Mouse (Mus musculus): ENCODE results near the gene Obscn. TPM values are rescaled to one million over a fixed set of nuclear protein-coding genes. Genes with fewer than 3 reads are reported as not detected.

Obscn gene
- polyA plus RNA-seq, 1 experiment = not detected

GRCm38 (mm10) chr11:59134373-59134997 is 1.7 kb downstream of the Obscn start:
- WGBS = 4% methylated on average over 34 of the region's 35 CpGs
- Histone ChIP-seq H3K27ac (ENCODE audit: insufficient read depth, low read depth, low read length) (no peak overlapping the region), H3K4me1 (ENCODE audit: control insufficient read depth, insufficient read depth, low read length) (peaks cover 14% of the 10 kb centered on the region), H3K4me3 (ENCODE audit: insufficient read depth, low read depth, low read length) (no peak overlapping the region)
- no peak for TF ChIP-seq CTCF (IDR thresholded peaks at IDR 0.05; ENCODE audit: insufficient read depth, low read depth, low read length)
- no peak for TF ChIP-seq POLR2A (IDR thresholded peaks at IDR 0.05; ENCODE audit: insufficient read depth, low read depth, low read length)

- WGBS = 72% methylated on average over 3 of the region's 3 CpGs
- no peak for TF ChIP-seq POLR2A (IDR thresholded peaks at IDR 0.05; ENCODE audit: insufficient read depth, low read depth, low read length)
- no peak for TF ChIP-seq CTCF (IDR thresholded peaks at IDR 0.05; ENCODE audit: insufficient read depth, low read depth, low read length)
- H3K4me1 ChIP-seq (ENCODE audit: control insufficient read depth, insufficient read depth, low read length) = peaks cover 14% of the 10 kb centered on the region
These were observed 4.1 kb downstream of the Obscn start for GRCm38 (mm10) chr11:59132065-59132464.

GRCm38 (mm10) chr11:59131348-59131919 is 4.8 kb downstream of the Obscn start:
- no peak for TF ChIP-seq CTCF (IDR thresholded peaks at IDR 0.05; ENCODE audit: insufficient read depth, low read depth, low read length)
- Histone ChIP-seq H3K4me3 (ENCODE audit: insufficient read depth, low read depth, low read length) (no peak overlapping the region), H3K27ac (ENCODE audit: insufficient read depth, low read depth, low read length) (no peak overlapping the region), H3K4me1 (ENCODE audit: control insufficient read depth, insufficient read depth, low read length) (peaks cover 14% of the 10 kb centered on the region)
- WGBS = 74% methylated on average over 18 of the region's 18 CpGs

More at GRCm38 (mm10) chr11:59132065-59132464, 4.1 kb downstream of the Obscn start:
- H3K27ac ChIP-seq (ENCODE audit: insufficient read depth, low read depth, low read length) = no peak overlapping the region
- H3K4me3 ChIP-seq (ENCODE audit: insufficient read depth, low read depth, low read length) = no peak overlapping the region

GRCm38 (mm10) chr11:59130782-59131181 is 5.4 kb downstream of the Obscn start:
- Histone ChIP-seq H3K4me3 (ENCODE audit: insufficient read depth, low read depth, low read length) (no peak overlapping the region), H3K4me1 (ENCODE audit: control insufficient read depth, insufficient read depth, low read length) (peaks cover 12% of the 10 kb centered on the region), H3K27ac (ENCODE audit: insufficient read depth, low read depth, low read length) (no peak overlapping the region)
- WGBS = 89% methylated on average over 9 of the region's 9 CpGs
- TF ChIP-seq CTCF (IDR thresholded peaks at IDR 0.05; ENCODE audit: insufficient read depth, low read depth, low read length) = no peak

- Histone ChIP-seq H3K27ac (ENCODE audit: insufficient read depth, low read depth, low read length) (no peak overlapping the region), H3K4me1 (ENCODE audit: control insufficient read depth, insufficient read depth, low read length) (no peaks in the 10 kb centered on the region), H3K4me3 (ENCODE audit: insufficient read depth, low read depth, low read length) (no peak overlapping the region)
- 91% methylated on average over 5 of the region's 5 CpGs for WGBS
- no peak for TF ChIP-seq POLR2A (IDR thresholded peaks at IDR 0.05; ENCODE audit: insufficient read depth, low read depth, low read length)
- no peak for TF ChIP-seq CTCF (IDR thresholded peaks at IDR 0.05; ENCODE audit: insufficient read depth, low read depth, low read length)
These were observed 30.3 kb downstream of the Obscn start for GRCm38 (mm10) chr11:59105945-59106344.

GRCm38 (mm10) chr11:59102324-59102723 is 33.9 kb downstream of the Obscn start:
- 61% methylated on average over 3 of the region's 3 CpGs for WGBS
- no peak overlapping the region for H3K4me3 ChIP-seq (ENCODE audit: insufficient read depth, low read depth, low read length)
- no peaks in the 10 kb centered on the region for H3K4me1 ChIP-seq (ENCODE audit: control insufficient read depth, insufficient read depth, low read length)
- TF ChIP-seq CTCF (IDR thresholded peaks at IDR 0.05; ENCODE audit: insufficient read depth, low read depth, low read length) (no peak), POLR2A (IDR thresholded peaks at IDR 0.05; ENCODE audit: insufficient read depth, low read depth, low read length) (no peak)
- H3K27ac ChIP-seq (ENCODE audit: insufficient read depth, low read depth, low read length) = no peak overlapping the region

- H3K27ac ChIP-seq (ENCODE audit: insufficient read depth, low read depth, low read length) = no peak overlapping the region
- H3K4me1 ChIP-seq (ENCODE audit: control insufficient read depth, insufficient read depth, low read length) = no peaks in the 10 kb centered on the region
- 24% methylated on average over 2 of the region's 2 CpGs for WGBS
- H3K4me3 ChIP-seq (ENCODE audit: insufficient read depth, low read depth, low read length) = no peak overlapping the region
- TF ChIP-seq CTCF (IDR thresholded peaks at IDR 0.05; ENCODE audit: insufficient read depth, low read depth, low read length) (no peak), POLR2A (IDR thresholded peaks at IDR 0.05; ENCODE audit: insufficient read depth, low read depth, low read length) (no peak)
These were observed 37.9 kb downstream of the Obscn start for GRCm38 (mm10) chr11:59098339-59098738.

GRCm38 (mm10) chr11:59097770-59098169 is 38.4 kb downstream of the Obscn start:
- WGBS = 62% methylated on average over 5 of the region's 5 CpGs
- no peak for TF ChIP-seq CTCF (IDR thresholded peaks at IDR 0.05; ENCODE audit: insufficient read depth, low read depth, low read length)
- no peak for TF ChIP-seq POLR2A (IDR thresholded peaks at IDR 0.05; ENCODE audit: insufficient read depth, low read depth, low read length)

GRCm38 (mm10) chr11:59094213-59094612 is 42.0 kb downstream of the Obscn start:
- TF ChIP-seq POLR2A (IDR thresholded peaks at IDR 0.05; ENCODE audit: insufficient read depth, low read depth, low read length) (no peak), CTCF (IDR thresholded peaks at IDR 0.05; ENCODE audit: insufficient read depth, low read depth, low read length) (no peak)
- H3K4me1 ChIP-seq (ENCODE audit: control insufficient read depth, insufficient read depth, low read length) = no peaks in the 10 kb centered on the region
- H3K27ac ChIP-seq (ENCODE audit: insufficient read depth, low read depth, low read length) = no peak overlapping the region
- H3K4me3 ChIP-seq (ENCODE audit: insufficient read depth, low read depth, low read length) = no peak overlapping the region
- 71% methylated on average over 4 of the region's 4 CpGs for WGBS

More at GRCm38 (mm10) chr11:59097770-59098169, 38.4 kb downstream of the Obscn start:
- Histone ChIP-seq H3K27ac (ENCODE audit: insufficient read depth, low read depth, low read length) (no peak overlapping the region), H3K4me3 (ENCODE audit: insufficient read depth, low read depth, low read length) (no peak overlapping the region), H3K4me1 (ENCODE audit: control insufficient read depth, insufficient read depth, low read length) (no peaks in the 10 kb centered on the region)

All from olfactory bulb, adult 2 months (tissue).